Mouse (Mus musculus) heart, embryonic 14.5 days (tissue): ENCODE measurements at regions not wholly inside any gene's neighbourhood (a gene's known extent, or its start where the extent isn't known, plus 50 kb on each side); places are given as distances from the start of the nearest gene placed in this dataset.
A peak's percentile ranks its signal among the peaks of the same experiment; 100 is the strongest.

Experiments
- ATAC-seq: fragments of 200-750 bp; cut with Nextera tagmentation; 2 replicates; pipeline ENCODE4 v1.8.0; 2017; ENCODE audit warnings: low read depth, moderate TSS enrichment; ENCODE audit not compliant: insufficient number of reproducible peaks, insufficient read depth, low FRiP score
- H3K27ac ChIP-seq, 2 experiments: fragments of 200-500 bp in 1 of 2; fragments of 300-500 bp in 1 of 2; sonication (generic) in 1 of 2; replicated peaks in 1 of 2; 2 replicates each; pipeline ENCODE4 v1.5.1; 2012 to 2014; ENCODE audit warnings: low read depth in 2 of 2, low read length in 2 of 2, control low read depth in 1 of 2, mild to moderate bottlenecking in 1 of 2, mixed read lengths in 1 of 2; ENCODE audit not compliant: control insufficient read depth in 1 of 2, insufficient read depth in 1 of 2
- H3K27me3 ChIP-seq: fragments of 300-500 bp; sonication (generic); 2 replicates; pipeline ENCODE4 v1.6.1; 2014; ENCODE audit warnings: mild to moderate bottlenecking, low read length, control low read depth; ENCODE audit not compliant: control insufficient read depth, insufficient read depth
- H3K36me3 ChIP-seq: fragments of 300-500 bp; sonication (generic); 2 replicates; pipeline ENCODE4 v1.6.1; 2014; ENCODE audit warnings: mild to moderate bottlenecking, control low read depth, low read length, mixed read lengths; ENCODE audit not compliant: control insufficient read depth, insufficient read depth
- H3K4me1 ChIP-seq, 2 experiments: fragments of 200-500 bp in 1 of 2; fragments of 300-500 bp in 1 of 2; sonication (generic) in 1 of 2; 2 replicates each; pipeline ENCODE4 v1.6.1; 2012 to 2014; ENCODE audit warnings: low read length in 2 of 2, control low read depth in 1 of 2, mixed read lengths in 1 of 2; ENCODE audit not compliant: control insufficient read depth in 2 of 2, insufficient read depth in 2 of 2
- H3K4me2 ChIP-seq: fragments of 300-500 bp; sonication (generic); 2 replicates; pipeline ENCODE4 v1.6.1; 2014; ENCODE audit warnings: mild to moderate bottlenecking, low read length
- H3K4me3 ChIP-seq, 2 experiments: fragments of 200-500 bp in 1 of 2; fragments of 300-500 bp in 1 of 2; sonication (generic) in 1 of 2; 2 replicates each; pipeline ENCODE4 v1.5.1; 2012 to 2014; ENCODE audit warnings: low read length in 2 of 2, mild to moderate bottlenecking in 2 of 2, control low read depth in 1 of 2, low read depth in 1 of 2, moderate library complexity in 1 of 2; ENCODE audit not compliant: control insufficient read depth in 1 of 2, insufficient read depth in 1 of 2
- H3K9ac ChIP-seq: fragments of 300-500 bp; sonication (generic); 2 replicates; pipeline ENCODE4 v1.6.1; 2014; ENCODE audit warnings: mild to moderate bottlenecking, low read length
- H3K9me3 ChIP-seq: fragments of 300-500 bp; sonication (generic); 2 replicates; pipeline ENCODE4 v1.6.1; 2016; ENCODE audit warnings: low read length, control low read depth; ENCODE audit not compliant: control insufficient read depth
- whole genome bisulfite sequencing: fragments of 180-500 bp; shearing (Covaris S2); extraction: QIAGEN DNeasy Blood & Tissue Kit; methylation state at CpG from one replicate; pipeline ENCODE4 v1.1.7; 2014; 5-methylcytosine and 5-hydroxymethylcytosine counted together

GRCm38 (mm10) chr1:107852386-107852785 lies 262.6 kb downstream of the Serpinb8 start:
- no peak for ATAC-seq
- no peak overlapping the region for H3K9ac ChIP-seq
- H3K4me2 ChIP-seq = no peak overlapping the region
- H3K27me3 ChIP-seq = no peaks in the 10 kb centered on the region
- H3K4me1 ChIP-seq = no peaks in the 10 kb centered on the region
- H3K27ac ChIP-seq = no peak overlapping the region
- no peaks in the 10 kb centered on the region for H3K36me3 ChIP-seq
- H3K4me3 ChIP-seq = no peak overlapping the region
- 69% methylated on average over 2 of the region's 2 CpGs for WGBS
- no peaks in the 10 kb centered on the region for H3K9me3 ChIP-seq

- Histone ChIP-seq H3K27me3 (no peaks in the 10 kb centered on the region), H3K36me3 (no peaks in the 10 kb centered on the region), H3K9me3 (no peaks in the 10 kb centered on the region), H3K27ac (no peak overlapping the region), H3K4me1 (no peaks in the 10 kb centered on the region), H3K9ac (no peak overlapping the region), H3K4me3 (no peak overlapping the region), H3K4me2 (no peak overlapping the region)
- WGBS = 79% methylated on average over 4 of the region's 4 CpGs
- no peak for ATAC-seq
Measured at GRCm38 (mm10) chr1:107853001-107853400, 263.2 kb downstream of the Serpinb8 start.

GRCm38 (mm10) chr1:107897743-107898437 lies 308.1 kb downstream of the Serpinb8 start:
- 52% methylated on average over 3 of the region's 3 CpGs for WGBS
- Histone ChIP-seq H3K27me3 (no peaks in the 10 kb centered on the region), H3K4me2 (no peak overlapping the region), H3K9ac (no peak overlapping the region), H3K4me3 (no peak overlapping the region), H3K27ac (no peak overlapping the region), H3K9me3 (no peaks in the 10 kb centered on the region), H3K36me3 (no peaks in the 10 kb centered on the region), H3K4me1 (no peaks in the 10 kb centered on the region)
- no peak for ATAC-seq

GRCm38 (mm10) chr1:107899261-107899660 lies 309.5 kb downstream of the Serpinb8 start:
- WGBS = 83% methylated on average over 4 of the region's 4 CpGs
- no peaks in the 10 kb centered on the region for H3K27me3 ChIP-seq
- no peaks in the 10 kb centered on the region for H3K36me3 ChIP-seq
- no peaks in the 10 kb centered on the region for H3K9me3 ChIP-seq
- H3K4me2 ChIP-seq = no peak overlapping the region
- H3K4me3 ChIP-seq = no peak overlapping the region
- ATAC-seq = no peak
- no peak overlapping the region for H3K27ac ChIP-seq
- H3K4me1 ChIP-seq = no peaks in the 10 kb centered on the region
- H3K9ac ChIP-seq = no peak overlapping the region

GRCm38 (mm10) chr1:107900449-107900848 lies 310.6 kb downstream of the Serpinb8 start:
- H3K4me2 ChIP-seq = no peak overlapping the region
- no peaks in the 10 kb centered on the region for H3K27me3 ChIP-seq
- WGBS = 78% methylated on average over 2 of the region's 2 CpGs
- H3K27ac ChIP-seq = no peak overlapping the region
- no peaks in the 10 kb centered on the region for H3K4me1 ChIP-seq
- no peaks in the 10 kb centered on the region for H3K36me3 ChIP-seq
- H3K9ac ChIP-seq = no peak overlapping the region
- no peaks in the 10 kb centered on the region for H3K9me3 ChIP-seq
- ATAC-seq = no peak
- no peak overlapping the region for H3K4me3 ChIP-seq

GRCm38 (mm10) chr1:107900913-107901312 lies 311.1 kb downstream of the Serpinb8 start:
- no peak overlapping the region for H3K4me2 ChIP-seq
- H3K36me3 ChIP-seq = no peaks in the 10 kb centered on the region
- H3K9me3 ChIP-seq = no peaks in the 10 kb centered on the region
- no peak overlapping the region for H3K4me3 ChIP-seq
- WGBS = 71% methylated on average over 1 of the region's 1 CpGs
- no peak overlapping the region for H3K27ac ChIP-seq
- H3K27me3 ChIP-seq = no peaks in the 10 kb centered on the region
- H3K4me1 ChIP-seq = no peaks in the 10 kb centered on the region
- no peak overlapping the region for H3K9ac ChIP-seq
- no peak for ATAC-seq

GRCm38 (mm10) chr1:107908236-107909063 lies 318.6 kb downstream of the Serpinb8 start:
- H3K9ac ChIP-seq = no peak overlapping the region
- peak overlapping the region in 1 of 2 experiments; percentile 41; a peak in 1 of 4 replicates for H3K27ac ChIP-seq
- H3K36me3 ChIP-seq = no peaks in the 10 kb centered on the region
- no peaks in the 10 kb centered on the region for H3K9me3 ChIP-seq
- no peaks in the 10 kb centered on the region for H3K27me3 ChIP-seq
- 53% methylated on average over 4 of the region's 4 CpGs for WGBS
- no peak overlapping the region for H3K4me3 ChIP-seq
- no peak for ATAC-seq
- peaks cover 2 to 13% of the 10 kb centered on the region in 2 experiments; a peak in 2 of 4 replicates for H3K4me1 ChIP-seq
- H3K4me2 ChIP-seq = no peak overlapping the region
